Mouse (Mus musculus): ENCODE measurements around the gene Prkcb. TPM values are rescaled to one million over a fixed set of nuclear protein-coding genes. Genes with fewer than 3 reads are reported as not detected.

Gene Prkcb
- polyA plus RNA-seq, 1 experiment from 2014 or later, result 111 TPM

- H3K4me3 ChIP-seq (replicated peaks; ENCODE audit: low read depth, low read length), result no peak overlapping the region
- no peak for DNase-seq
- no peak overlapping the region for H3K27ac ChIP-seq (replicated peaks; ENCODE audit: low read depth, low read length)
- no peaks in the 10 kb centered on the region for H3K9me3 ChIP-seq (ENCODE audit: control insufficient read depth, low read length)
- no peaks in the 10 kb centered on the region for H3K27me3 ChIP-seq (ENCODE audit: control insufficient read depth, insufficient read depth, low read length)
- no peak overlapping the region for H3K4me2 ChIP-seq (ENCODE audit: low read length)
- H3K9ac ChIP-seq (replicated peaks; ENCODE audit: low read length), result no peak overlapping the region
- ATAC-seq (ENCODE audit: low FRiP score, low TSS enrichment), result no peak
- no peaks in the 10 kb centered on the region for H3K36me3 ChIP-seq (ENCODE audit: control insufficient read depth, insufficient read depth, low read length)
- 67% methylated on average over 3 of the region's 3 CpGs for WGBS
- H3K4me1 ChIP-seq (ENCODE audit: control insufficient read depth, insufficient read depth, low read length), result no peaks in the 10 kb centered on the region
Measured at GRCm38 (mm10) chr7:122338055-122338454, 49.5 kb downstream of the Prkcb start.

- DNase-seq (no peak), ATAC-seq (ENCODE audit: low FRiP score, low TSS enrichment) (no peak)
- Histone ChIP-seq H3K4me1 (ENCODE audit: control insufficient read depth, insufficient read depth, low read length) (no peaks in the 10 kb centered on the region), H3K36me3 (ENCODE audit: control insufficient read depth, insufficient read depth, low read length) (no peaks in the 10 kb centered on the region), H3K9me3 (ENCODE audit: control insufficient read depth, low read length) (no peaks in the 10 kb centered on the region), H3K27me3 (ENCODE audit: control insufficient read depth, insufficient read depth, low read length) (no peaks in the 10 kb centered on the region), H3K4me3 (replicated peaks; ENCODE audit: low read depth, low read length) (no peak overlapping the region), H3K27ac (replicated peaks; ENCODE audit: low read depth, low read length) (no peak overlapping the region), H3K9ac (replicated peaks; ENCODE audit: low read length) (no peak overlapping the region), H3K4me2 (ENCODE audit: low read length) (no peak overlapping the region)
- 75% methylated on average over 2 of the region's 2 CpGs for WGBS
Measured at GRCm38 (mm10) chr7:122339476-122339875, 50.9 kb downstream of the Prkcb start.

- H3K27ac ChIP-seq (replicated peaks; ENCODE audit: low read depth, low read length), result no peak overlapping the region
- ATAC-seq (ENCODE audit: low FRiP score, low TSS enrichment) (no peak), DNase-seq (no peak)
- no peaks in the 10 kb centered on the region for H3K4me1 ChIP-seq (ENCODE audit: control insufficient read depth, insufficient read depth, low read length)
- no peak overlapping the region for H3K9ac ChIP-seq (replicated peaks; ENCODE audit: low read length)
- no peaks in the 10 kb centered on the region for H3K9me3 ChIP-seq (ENCODE audit: control insufficient read depth, low read length)
- WGBS, result 58% methylated on average over 3 of the region's 3 CpGs
- H3K36me3 ChIP-seq (ENCODE audit: control insufficient read depth, insufficient read depth, low read length), result no peaks in the 10 kb centered on the region
- H3K4me3 ChIP-seq (replicated peaks; ENCODE audit: low read depth, low read length), result no peak overlapping the region
- H3K27me3 ChIP-seq (ENCODE audit: control insufficient read depth, insufficient read depth, low read length), result no peaks in the 10 kb centered on the region
- H3K4me2 ChIP-seq (ENCODE audit: low read length), result no peak overlapping the region
Measured at GRCm38 (mm10) chr7:122341813-122342212, 53.3 kb downstream of the Prkcb start.

- Histone ChIP-seq H3K4me2 (ENCODE audit: low read length) (no peak overlapping the region), H3K9ac (replicated peaks; ENCODE audit: low read length) (no peak overlapping the region), H3K36me3 (ENCODE audit: control insufficient read depth, insufficient read depth, low read length) (no peaks in the 10 kb centered on the region), H3K27me3 (ENCODE audit: control insufficient read depth, insufficient read depth, low read length) (no peaks in the 10 kb centered on the region), H3K9me3 (ENCODE audit: control insufficient read depth, low read length) (no peaks in the 10 kb centered on the region), H3K27ac (replicated peaks; ENCODE audit: low read depth, low read length) (no peak overlapping the region), H3K4me3 (replicated peaks; ENCODE audit: low read depth, low read length) (no peak overlapping the region), H3K4me1 (ENCODE audit: control insufficient read depth, insufficient read depth, low read length) (no peaks in the 10 kb centered on the region)
- ATAC-seq (ENCODE audit: low FRiP score, low TSS enrichment), result no peak
- 79% methylated on average over 7 of the region's 7 CpGs for WGBS
- DNase-seq, result no peak
Measured at GRCm38 (mm10) chr7:122344656-122345055, 56.1 kb downstream of the Prkcb start.

GRCm38 (mm10) chr7:122346251-122347242 lies 58.0 kb downstream of the Prkcb start:
- Histone ChIP-seq H3K9me3 (ENCODE audit: control insufficient read depth, low read length) (no peaks in the 10 kb centered on the region), H3K27ac (replicated peaks; ENCODE audit: low read depth, low read length) (no peak overlapping the region), H3K9ac (replicated peaks; ENCODE audit: low read length) (no peak overlapping the region), H3K4me1 (ENCODE audit: control insufficient read depth, insufficient read depth, low read length) (no peaks in the 10 kb centered on the region), H3K36me3 (ENCODE audit: control insufficient read depth, insufficient read depth, low read length) (no peaks in the 10 kb centered on the region), H3K4me2 (ENCODE audit: low read length) (no peak overlapping the region), H3K4me3 (replicated peaks; ENCODE audit: low read depth, low read length) (no peak overlapping the region), H3K27me3 (ENCODE audit: control insufficient read depth, insufficient read depth, low read length) (no peaks in the 10 kb centered on the region)
- ATAC-seq (ENCODE audit: low FRiP score, low TSS enrichment), result no peak
- WGBS, result 67% methylated on average over 14 of the region's 14 CpGs
- DNase-seq, result no peak

GRCm38 (mm10) chr7:122347433-122347832 lies 58.9 kb downstream of the Prkcb start:
- Histone ChIP-seq H3K27me3 (ENCODE audit: control insufficient read depth, insufficient read depth, low read length) (no peaks in the 10 kb centered on the region), H3K36me3 (ENCODE audit: control insufficient read depth, insufficient read depth, low read length) (no peaks in the 10 kb centered on the region), H3K9ac (replicated peaks; ENCODE audit: low read length) (no peak overlapping the region), H3K4me3 (replicated peaks; ENCODE audit: low read depth, low read length) (no peak overlapping the region), H3K9me3 (ENCODE audit: control insufficient read depth, low read length) (no peaks in the 10 kb centered on the region), H3K27ac (replicated peaks; ENCODE audit: low read depth, low read length) (no peak overlapping the region), H3K4me2 (ENCODE audit: low read length) (no peak overlapping the region), H3K4me1 (ENCODE audit: control insufficient read depth, insufficient read depth, low read length) (no peaks in the 10 kb centered on the region)
- DNase-seq (no peak), ATAC-seq (ENCODE audit: low FRiP score, low TSS enrichment) (no peak)
- 83% methylated on average over 3 of the region's 3 CpGs for WGBS

GRCm38 (mm10) chr7:122349961-122350360 lies 61.4 kb downstream of the Prkcb start:
- WGBS, result 84% methylated on average over 5 of the region's 5 CpGs
- Histone ChIP-seq H3K36me3 (ENCODE audit: control insufficient read depth, insufficient read depth, low read length) (no peaks in the 10 kb centered on the region), H3K9me3 (ENCODE audit: control insufficient read depth, low read length) (no peaks in the 10 kb centered on the region), H3K4me1 (ENCODE audit: control insufficient read depth, insufficient read depth, low read length) (no peaks in the 10 kb centered on the region; the same call in 1 of the 2 replicates), H3K4me2 (ENCODE audit: low read length) (no peak overlapping the region), H3K27ac (replicated peaks; ENCODE audit: low read depth, low read length) (no peak overlapping the region), H3K27me3 (ENCODE audit: control insufficient read depth, insufficient read depth, low read length) (no peaks in the 10 kb centered on the region), H3K4me3 (replicated peaks; ENCODE audit: low read depth, low read length) (no peak overlapping the region), H3K9ac (replicated peaks; ENCODE audit: low read length) (no peak overlapping the region)
- DNase-seq, result no peak
- no peak for ATAC-seq (ENCODE audit: low FRiP score, low TSS enrichment)

GRCm38 (mm10) chr7:122350741-122351140 lies 62.2 kb downstream of the Prkcb start:
- no peak overlapping the region for H3K4me2 ChIP-seq (ENCODE audit: low read length)
- no peaks in the 10 kb centered on the region; the same call in 1 of the 2 replicates for H3K4me1 ChIP-seq (ENCODE audit: control insufficient read depth, insufficient read depth, low read length)
- H3K36me3 ChIP-seq (ENCODE audit: control insufficient read depth, insufficient read depth, low read length), result no peaks in the 10 kb centered on the region
- no peaks in the 10 kb centered on the region for H3K9me3 ChIP-seq (ENCODE audit: control insufficient read depth, low read length)
- no peak overlapping the region for H3K4me3 ChIP-seq (replicated peaks; ENCODE audit: low read depth, low read length)
- H3K9ac ChIP-seq (replicated peaks; ENCODE audit: low read length), result no peak overlapping the region
- no peaks in the 10 kb centered on the region for H3K27me3 ChIP-seq (ENCODE audit: control insufficient read depth, insufficient read depth, low read length)
- no peak for ATAC-seq (ENCODE audit: low FRiP score, low TSS enrichment)
- H3K27ac ChIP-seq (replicated peaks; ENCODE audit: low read depth, low read length), result no peak overlapping the region
- 86% methylated on average over 2 of the region's 2 CpGs for WGBS
- DNase-seq, result no peak

GRCm38 (mm10) chr7:122351816-122352215 lies 63.3 kb downstream of the Prkcb start:
- Histone ChIP-seq H3K27me3 (ENCODE audit: control insufficient read depth, insufficient read depth, low read length) (no peaks in the 10 kb centered on the region), H3K4me1 (ENCODE audit: control insufficient read depth, insufficient read depth, low read length) (no peaks in the 10 kb centered on the region; the same call in 1 of the 2 replicates), H3K9ac (replicated peaks; ENCODE audit: low read length) (no peak overlapping the region), H3K4me3 (replicated peaks; ENCODE audit: low read depth, low read length) (no peak overlapping the region), H3K4me2 (ENCODE audit: low read length) (no peak overlapping the region), H3K9me3 (ENCODE audit: control insufficient read depth, low read length) (no peaks in the 10 kb centered on the region), H3K27ac (replicated peaks; ENCODE audit: low read depth, low read length) (no peak overlapping the region), H3K36me3 (ENCODE audit: control insufficient read depth, insufficient read depth, low read length) (no peaks in the 10 kb centered on the region)
- DNase-seq (no peak), ATAC-seq (ENCODE audit: low FRiP score, low TSS enrichment) (no peak)
- WGBS, result 78% methylated on average over 4 of the region's 4 CpGs
